Comparison of ENCODE assay signal across 25 mouse cellular contexts in the genomic region with DNA sequence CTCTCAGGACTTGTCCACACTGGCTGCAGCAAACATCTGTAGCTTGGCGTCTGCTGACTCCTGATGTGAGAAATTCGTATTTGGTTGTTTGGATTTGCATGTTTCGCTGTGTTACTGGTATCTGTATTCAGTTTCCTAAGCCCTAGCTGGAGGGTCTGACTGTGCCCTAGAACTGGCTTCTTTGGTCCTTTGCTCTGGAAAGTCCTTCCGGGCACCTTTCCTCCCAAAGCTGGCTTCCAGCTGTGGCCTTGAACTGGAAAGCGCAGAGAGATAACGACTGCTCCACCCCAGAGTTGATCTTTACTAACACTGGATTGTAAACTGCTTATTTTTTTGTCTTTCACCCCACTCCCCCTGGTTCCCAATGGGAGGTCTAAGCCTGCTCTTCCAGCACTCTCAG. TPM values are rescaled to one million over a fixed set of nuclear protein-coding genes. Genes with fewer than 3 reads are reported as not detected.
DNase-seq lines count a peak whose midpoint lies in the region; TF ChIP-seq lines count a peak whose summit lies in the region.
"Had no signal": no experiment of that assay in that cellular context is flagged by ENCODE, and none has a peak within 500 bp of the region (broad histone marks: within the 10 kb centered on the region; RNA-seq: fewer than 3 reads in every experiment).

No protein-coding gene starts in this region.

- H3K9me3 ChIP-seq in heart, embryonic 10.5 days: no peaks in the 10 kb centered on the region
- no peaks in the 10 kb centered on the region for H3K9me3 ChIP-seq in E14TG2a.4 (ENCODE audit: low read length)
- H3K9me3 ChIP-seq: embryonic facial prominence, embryonic 15.5 days; forebrain, embryonic 12.5 days; hindbrain, embryonic 12.5 days had no signal

- H3K4me3 ChIP-seq in heart, embryonic 10.5 days: no peak overlapping the region
- peak overlapping the region; percentile 63 for H3K4me3 ChIP-seq in E14TG2a.4 (replicated peaks; ENCODE audit: low read length)
- H3K4me3 ChIP-seq: embryonic facial prominence, embryonic 15.5 days; erythroblast, embryonic 14.5 days; forebrain, embryonic 12.5 days; gastrocnemius, adult 2 months; hindbrain, embryonic 12.5 days had no signal

- no peaks in the 10 kb centered on the region for H3K36me3 ChIP-seq in heart, embryonic 10.5 days
- peaks cover 19% of the 10 kb centered on the region for H3K36me3 ChIP-seq in E14TG2a.4 (ENCODE audit: insufficient read depth, low read length)
- H3K36me3 ChIP-seq: embryonic facial prominence, embryonic 15.5 days; forebrain, embryonic 12.5 days; hindbrain, embryonic 12.5 days had no signal

- no peak for DNase-seq in heart, embryonic 10.5 days (ENCODE audit: low spot score)
- DNase-seq in heart, adult 9 months (ENCODE audit: low spot score in 2 of 2): no peak
- DNase-seq in ES-CJ7 (ENCODE audit: low read depth, low spot score) (peak; percentile 94), ZHBTc4 (ENCODE audit: low read depth, low spot score) (peak; percentile 92)
- DNase-seq in lung, adult 18-20 months: no peak
- DNase-seq: adrenal gland, postnatal 10 days; cerebellum, adult 11 months; cerebellum, adult 8-10 months; cerebellum, postnatal 14 days; gastrocnemius, adult 2 months; gastrocnemius, postnatal 25 days; heart, postnatal 10 days; heart, postnatal 4 days had no signal

- peaks cover 52% of the 10 kb centered on the region for H3K4me1 ChIP-seq in heart, embryonic 10.5 days
- peaks cover 39% of the 10 kb centered on the region for H3K4me1 ChIP-seq in E14TG2a.4 (replicated peaks; ENCODE audit: low read depth, low read length)

- TF ChIP-seq CTCF in E14TG2a.4 (conservative IDR thresholded peaks at IDR 0.05; ENCODE audit: low read length): no peak

- H3K27ac ChIP-seq in heart, embryonic 10.5 days: peak overlapping the region; percentile 22; the same call in 1 of the 2 replicates
- H3K27ac ChIP-seq: embryonic facial prominence, embryonic 15.5 days; forebrain, embryonic 12.5 days; gastrocnemius, adult 2 months; hindbrain, embryonic 12.5 days had no signal

- H3K27me3 ChIP-seq in heart, embryonic 10.5 days (ENCODE audit: insufficient read depth, poor library complexity, severe bottlenecking): peaks cover 31% of the 10 kb centered on the region
- no peaks in the 10 kb centered on the region for H3K27me3 ChIP-seq in E14TG2a.4 (ENCODE audit: insufficient read depth, low read length)
- H3K27me3 ChIP-seq: CH12.LX, Patski had no signal

- 31% methylated on average over 6 of the region's 6 CpGs for WGBS in heart, embryonic 10.5 days

RNA-seq across cellular contexts. Expression of a gene that starts 1.9 kb away (rescaled TPM):
- 0.51 and 1.3 TPM in 2 replicates for polyA plus RNA-seq in heart, embryonic 10.5 days (2016; fragmentation: Nextera tagmentation; extraction: Ambion mirVana)
- polyA plus RNA-seq: brain, embryonic 14.5 days; embryonic facial prominence, embryonic 11.5 days; erythroblast, embryonic 14.5 days; forebrain, embryonic 12.5 days; heart, embryonic 14.5 days; hindbrain, embryonic 12.5 days; Patski had no signal

RNA-seq across cellular contexts. Expression of a gene that starts 3.4 kb away (rescaled TPM):
- 0.68 and 1.3 TPM in 2 replicates for polyA plus RNA-seq in heart, embryonic 10.5 days (2016; fragmentation: Nextera tagmentation; extraction: Ambion mirVana)
- polyA plus RNA-seq: erythroblast, embryonic 14.5 days; forebrain, embryonic 12.5 days; Patski had no signal

RNA-seq across cellular contexts. Expression of a gene that starts 31.2 kb away (rescaled TPM):
- not detected in 2 replicates for polyA plus RNA-seq in heart, embryonic 10.5 days (2016; fragmentation: Nextera tagmentation; extraction: Ambion mirVana)
- polyA plus RNA-seq: brain, embryonic 14.5 days; embryonic facial prominence, embryonic 11.5 days; embryonic facial prominence, embryonic 15.5 days; erythroblast, embryonic 14.5 days; forebrain, embryonic 12.5 days; heart, embryonic 14.5 days; hindbrain, embryonic 12.5 days; hindbrain, embryonic 16.5 days; inflammation-experienced regulatory T-cells, adult 6 months; Patski had no signal

RNA-seq across cellular contexts. Expression of a gene that starts 42.5 kb away (rescaled TPM):
- 0.15 TPM in 1 of 2 replicates, not detected in the other for polyA plus RNA-seq in heart, embryonic 10.5 days (2016; fragmentation: Nextera tagmentation; extraction: Ambion mirVana)
- polyA plus RNA-seq: embryonic facial prominence, embryonic 15.5 days; erythroblast, embryonic 14.5 days; forebrain, embryonic 12.5 days; heart, embryonic 14.5 days; hindbrain, embryonic 12.5 days; hindbrain, embryonic 16.5 days; inflammation-experienced regulatory T-cells, adult 6 months had no signal

Comparison
In these comparisons a context has a peak if more than half of its experiments do, and no peak if none do; other contexts are left out.
1. DNase-seq: peak in ES-CJ7 (single experiment) and ZHBTc4 (single experiment); none in heart, embryonic 10.5 days (single experiment), heart, adult 9 months (0 of 2) and lung, adult 18-20 months (0 of 2).